Mouse (Mus musculus) heart, postnatal 0 days (tissue): ENCODE results near the gene Hnrnpf.

Experiments
- CTCF ChIP-seq: IDR thresholded peaks from 2 replicates; pipeline ENCODE4 v1.5.1; 2016; ENCODE audit warnings: antibody characterized with exemption, control low read depth, low read depth
- EP300 ChIP-seq: IDR thresholded peaks from 2 replicates; pipeline ENCODE4 v1.6.1; 2016; ENCODE audit warnings: antibody characterized with exemption, low read depth

DNA sequence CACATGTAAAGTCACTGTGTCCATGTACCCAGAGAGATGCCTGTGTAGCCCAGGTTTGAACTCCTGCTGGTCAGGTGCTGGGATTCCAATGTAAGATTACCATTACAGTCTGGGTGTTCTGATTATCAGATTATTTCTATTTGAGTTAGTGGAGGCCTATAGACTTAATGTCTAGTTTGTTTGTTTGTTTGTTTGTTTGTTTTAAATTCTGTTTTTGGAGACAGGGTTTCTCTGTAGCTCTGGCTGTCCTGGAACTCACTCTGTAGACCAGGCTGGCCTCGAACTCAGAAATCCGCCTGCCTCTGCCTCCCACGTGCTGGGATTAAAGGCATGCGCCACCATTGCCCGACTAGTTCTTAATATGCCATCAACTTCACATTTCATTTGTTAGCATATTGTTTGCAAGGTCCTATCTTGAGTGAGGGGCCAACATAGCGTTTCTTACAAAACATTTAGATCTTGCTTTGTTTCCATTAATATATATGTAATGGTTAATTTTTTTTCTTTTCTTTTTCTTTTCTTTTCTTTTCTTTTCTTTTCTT, 10.1 kb downstream of the Hnrnpf start:
- TF ChIP-seq CTCF (no peak), EP300 (no peak)
